Comparison of ENCODE assay signal across 18 mouse cellular contexts in genomic region chr9:47869661-47870060, GRCm38 (mm10).
"Had no signal": no experiment of that assay in that cellular context is flagged by ENCODE, and none has a peak within 500 bp of the region (broad histone marks: within the 10 kb centered on the region; RNA-seq: fewer than 3 reads in every experiment).

No protein-coding gene starts in this region.

- DNase-seq: liver, embryonic 13.5 days; liver, postnatal 0 days; lung, adult 2 months; lung, postnatal 14 days; lung, postnatal 36 days; right cerebral cortex, postnatal 25 days; right cerebral cortex, postnatal 4 days; spleen, adult 18-20 months had no signal

- H3K4me1 ChIP-seq: liver, embryonic 13.5 days; liver, embryonic 15.5 days; lung, embryonic 15.5 days; midbrain, embryonic 15.5 days had no signal

- H3K27me3 ChIP-seq: liver, embryonic 13.5 days; liver, embryonic 15.5 days; lung, embryonic 15.5 days; midbrain, embryonic 15.5 days had no signal

- H3K4me3 ChIP-seq: liver, embryonic 13.5 days; liver, embryonic 15.5 days; lung, embryonic 15.5 days; megakaryocyte, embryonic 14.5 days; midbrain, embryonic 13.5 days; midbrain, embryonic 15.5 days; neural tube, embryonic 12.5 days had no signal

- H3K9me3 ChIP-seq: liver, embryonic 13.5 days; liver, embryonic 15.5 days; lung, embryonic 15.5 days; megakaryocyte, embryonic 14.5 days; midbrain, embryonic 13.5 days; midbrain, embryonic 15.5 days; neural tube, embryonic 12.5 days had no signal

- ATAC-seq: liver, postnatal 0 days; lung, postnatal 0 days; midbrain, embryonic 13.5 days; midbrain, embryonic 15.5 days had no signal

- H3K36me3 ChIP-seq: liver, embryonic 13.5 days; liver, embryonic 15.5 days; lung, embryonic 15.5 days; midbrain, embryonic 13.5 days; midbrain, embryonic 15.5 days; neural tube, embryonic 12.5 days had no signal

- H3K9ac ChIP-seq: liver, embryonic 13.5 days; liver, embryonic 15.5 days; liver, postnatal 0 days; lung, embryonic 15.5 days; midbrain, embryonic 13.5 days; midbrain, embryonic 15.5 days; neural tube, embryonic 12.5 days had no signal

- H3K4me2 ChIP-seq: liver, embryonic 11.5 days; liver, embryonic 13.5 days; liver, embryonic 15.5 days; lung, embryonic 15.5 days; midbrain, embryonic 11.5 days; midbrain, embryonic 13.5 days; midbrain, embryonic 15.5 days; neural tube, embryonic 12.5 days had no signal

- H3K27ac ChIP-seq: liver, embryonic 13.5 days; liver, embryonic 15.5 days; lung, embryonic 15.5 days; macrophage; midbrain, embryonic 13.5 days; midbrain, embryonic 15.5 days; neural tube, embryonic 12.5 days had no signal
